Mouse (Mus musculus) 3T3-L1 (cell line): ENCODE data around the gene Gm10330.
"Not testable (repeated sequence)": the region's sequence is repeated elsewhere in the genome, so short reads cannot be mapped to it uniquely, and the experiment has no call there.

Experiments used
- DNase-seq: peaks from one replicate; pipeline ENCODE4 v3.0.0-alpha.2; 2015; ENCODE audit warnings: low read depth, low spot score

Gm10330 gene

GRCm38 (mm10) chr12:23780165-23780564, at the start of gene Gm10330:
TSS of gene Gm10330 (minus strand) at chr12:23780265.
- DNase-seq = not testable (repeated sequence)

- peak; percentile 44 for DNase-seq
Measured at GRCm38 (mm10) chr12:23800776-23801175, 20.7 kb upstream of the Gm10330 start.

DNA sequence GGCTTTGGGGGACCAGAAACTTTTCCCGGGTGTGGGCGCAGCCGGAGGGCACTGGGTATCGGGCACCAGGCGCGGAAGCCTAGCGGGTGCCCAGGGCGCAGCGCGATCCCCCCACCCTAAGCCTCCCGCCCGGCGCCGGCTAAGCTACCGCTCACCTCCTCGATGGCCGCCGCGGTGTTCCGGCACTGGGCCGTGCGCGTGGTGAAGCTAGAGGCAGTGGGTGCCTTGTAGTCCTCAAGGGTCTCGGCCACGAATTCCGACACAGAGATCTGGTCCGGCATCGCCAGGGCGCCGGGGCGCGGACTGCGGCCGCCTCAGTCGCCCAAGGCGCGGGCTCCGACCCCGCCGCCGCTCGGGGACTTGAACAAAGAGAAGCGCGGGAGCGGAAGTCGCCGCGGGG, 20.3 kb upstream of the Gm10330 start:
- DNase-seq = peak; percentile 2
